ENCODE assay signal across 11 mouse cellular contexts in genomic region chr10:3512620-3513305, GRCm38 (mm10). TPM values are rescaled to one million over a fixed set of nuclear protein-coding genes. Genes with fewer than 3 reads are reported as not detected.
DNase-seq lines count a peak whose midpoint lies in the region; ATAC-seq and TF ChIP-seq lines count a peak whose summit lies in the region.
"Had no signal": no experiment of that assay in that cellular context is flagged by ENCODE, and none has a peak within 500 bp of the region (broad histone marks: within the 10 kb centered on the region; RNA-seq: fewer than 3 reads in every experiment).

No protein-coding gene starts in this region.

- peak; percentile 43 to 67 for DNase-seq in cerebellum, postnatal 14 days
- DNase-seq in cerebellum, adult 8-10 months: no peak
- DNase-seq in layer of hippocampus, adult 2 months (ENCODE audit: low spot score in 2 of 2): peak in 1 of 2 experiments; percentile 49
- no peak for DNase-seq in layer of hippocampus, postnatal 36 days
- peak; percentile 30 for DNase-seq in thymus, postnatal 0 days (ENCODE audit: low spot score)
- no peak for DNase-seq in thymus, postnatal 36 days
- DNase-seq in thymus, postnatal 4 days: peak; percentile 67

- H3K27ac ChIP-seq in layer of hippocampus, adult 2 months: no peak overlapping the region
- H3K27ac ChIP-seq: forebrain, embryonic 10.5 days had no signal

- TF ChIP-seq CTCF in layer of hippocampus, adult 2 months (conservative IDR thresholded peaks at IDR 0.05): peak; percentile 71

- no peak for ATAC-seq in activated CD4-positive, CD25-positive, alpha-beta regulatory T cell, adult 4 months

- H3K4me3 ChIP-seq in layer of hippocampus, adult 2 months: no peak overlapping the region
- H3K4me3 ChIP-seq: forebrain, embryonic 10.5 days; megakaryocyte, embryonic 14.5 days had no signal

RNA-seq across cellular contexts. Expression of gene Iyd, which starts 27.3 kb away (rescaled TPM):
- total RNA-seq in layer of hippocampus, adult 2 months (2021): 1 to 10 TPM; 8.2 to 9.9 TPM
- total RNA-seq in layer of hippocampus, postnatal 36 days (2021): 1 to 10 TPM; 7.6 to 9.5 TPM
- 0.08 and 0.12 TPM in 2 replicates for polyA plus RNA-seq in thymus, postnatal 0 days (2015; fragmentation: Nextera tagmentation; extraction: Ambion mirVana)
- polyA plus RNA-seq in activated CD4-positive, CD25-positive, alpha-beta regulatory T cell, adult 4 months (2017; shearing (Covaris generic)): not detected
- total RNA-seq: adrenal gland, postnatal 36 days had no signal
- polyA plus RNA-seq: forebrain, embryonic 10.5 days had no signal

Comparison
In these comparisons a context has a peak if more than half of its experiments do, and no peak if none do; other contexts are left out.
1. DNase-seq: peak in cerebellum, postnatal 14 days (2 of 2), thymus, postnatal 0 days (single experiment) and thymus, postnatal 4 days (single experiment); none in cerebellum, adult 8-10 months (single experiment), layer of hippocampus, postnatal 36 days (0 of 2) and thymus, postnatal 36 days (0 of 2).